Mouse (Mus musculus) R1 (cell line): Measurements from ENCODE around the gene Cdhr2.

Experiments used
- DNase-seq: peaks from one replicate; pipeline ENCODE4 v3.0.0-alpha.2; 2018; ENCODE audit warnings: low read depth, low spot score

Gene Cdhr2

DNA sequence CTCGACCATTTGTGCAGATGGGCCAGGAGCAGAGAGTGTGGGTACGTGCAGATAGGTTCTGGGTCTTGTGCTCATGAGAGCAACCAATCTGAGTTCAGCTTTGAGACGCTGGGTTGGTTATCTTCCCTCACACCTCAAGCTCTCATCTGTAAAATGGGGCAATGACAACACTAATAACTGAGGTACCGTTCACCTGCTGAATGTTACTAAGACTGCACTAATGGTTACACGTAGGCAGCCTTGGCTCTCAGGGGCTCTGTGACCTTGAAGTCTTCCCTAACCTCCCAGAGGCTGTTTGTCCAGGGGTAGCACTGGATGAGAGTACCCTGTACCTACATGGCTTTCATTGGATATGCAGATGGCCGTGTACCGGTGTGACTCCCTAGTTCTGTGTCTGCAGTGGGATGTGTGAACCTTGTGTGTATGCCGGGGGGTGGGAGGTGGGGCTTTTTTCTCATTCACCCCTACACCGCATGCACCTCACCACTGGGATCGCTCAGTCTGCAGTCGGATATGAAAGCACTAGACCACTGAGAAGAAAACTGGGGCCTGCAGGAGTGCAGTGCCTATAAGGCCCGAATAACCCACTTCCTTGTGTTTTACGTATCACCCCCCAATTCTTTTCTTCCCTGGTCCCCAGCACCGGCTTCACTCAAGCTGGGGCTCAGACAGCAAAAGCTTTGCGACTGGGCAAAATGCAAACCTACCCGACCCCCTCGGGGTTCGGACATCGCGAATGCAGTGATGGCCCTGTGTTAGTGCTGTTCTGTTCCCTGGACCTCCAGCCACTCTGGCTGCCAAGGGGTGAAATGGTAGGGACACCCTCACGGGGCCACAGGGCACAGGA is 8.3 kb upstream of the Cdhr2 start:
- DNase-seq, result no peak

DNA sequence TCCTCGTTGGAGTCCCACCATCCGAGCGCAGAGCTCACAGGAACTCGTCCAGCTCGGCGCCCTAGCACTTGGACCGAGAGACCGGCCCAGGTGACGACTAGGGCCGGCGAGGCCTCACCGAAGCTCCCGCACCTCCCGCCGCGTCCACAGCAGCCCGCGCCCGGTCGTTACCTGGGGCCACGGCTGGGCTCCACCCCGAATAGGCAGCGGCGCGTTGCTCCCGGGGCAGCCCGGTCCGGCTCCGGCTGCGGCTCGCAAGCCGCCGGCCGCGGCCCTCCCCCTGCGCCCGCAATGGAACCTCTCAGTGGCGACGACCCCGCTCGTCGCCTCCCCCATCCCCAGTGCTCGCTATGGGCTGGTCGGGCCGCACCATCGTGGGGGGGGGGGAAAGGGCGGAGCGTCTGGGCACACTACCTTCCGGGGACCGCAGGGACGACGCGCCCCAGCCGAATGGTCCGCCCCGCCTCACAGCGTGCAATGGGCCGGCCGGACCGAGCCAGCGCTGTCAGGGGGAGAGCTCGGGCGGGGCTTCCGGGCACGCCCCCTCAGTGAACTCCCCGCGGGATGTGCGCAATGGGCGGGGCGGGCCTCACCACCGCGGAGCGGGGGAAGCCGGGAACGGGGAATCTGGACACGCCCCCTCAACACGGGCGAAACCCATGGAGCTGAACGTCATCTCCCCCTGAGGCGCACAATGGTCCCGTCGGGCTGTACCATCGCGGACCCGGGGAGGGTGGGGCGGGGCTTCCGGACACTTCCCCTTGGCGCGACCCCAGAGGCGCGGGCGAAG is 7.5 kb upstream of the Cdhr2 start, which contains the start of gene Rnf44:
Gene Rnf44, minus strand, starts transcription at position 350 of the 790 bp plus-strand sequence.
- DNase-seq, result peak; percentile 99

DNA sequence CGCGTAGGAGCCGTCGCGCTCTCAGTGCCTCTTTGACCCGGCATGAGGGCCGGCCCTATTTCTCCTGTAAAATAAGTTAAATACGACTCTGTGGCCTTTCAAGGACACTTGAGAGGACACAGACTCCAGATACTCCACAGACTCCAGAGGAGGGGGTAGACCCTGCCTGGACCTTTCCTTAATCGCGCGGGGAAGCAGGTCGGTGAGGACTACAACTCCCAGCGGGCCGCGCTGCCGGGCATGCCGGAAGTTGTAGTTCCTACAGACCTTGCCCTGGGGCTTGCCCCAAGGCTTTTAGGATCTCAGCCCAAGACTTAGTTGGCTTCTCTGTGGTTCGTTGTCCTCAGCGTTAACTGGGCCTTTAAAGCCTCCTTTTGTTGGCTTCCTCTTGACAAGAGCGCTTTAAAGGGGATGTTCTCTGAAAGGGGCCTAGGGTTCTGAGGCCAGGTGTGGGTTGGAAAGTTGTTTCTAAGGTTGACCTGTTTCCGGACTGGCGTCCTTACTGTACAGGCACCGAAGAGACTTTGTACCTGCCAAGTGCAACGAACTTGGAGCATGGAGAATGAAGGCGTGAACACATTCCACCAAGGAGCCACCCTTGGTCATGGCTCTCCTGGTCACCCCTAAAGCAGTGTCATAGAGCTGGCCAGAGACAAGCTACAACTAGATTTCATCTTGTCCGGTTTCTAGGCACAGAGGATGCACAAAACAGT is 6.8 kb upstream of the Cdhr2 start:
- DNase-seq, result peak; percentile 94

DNA sequence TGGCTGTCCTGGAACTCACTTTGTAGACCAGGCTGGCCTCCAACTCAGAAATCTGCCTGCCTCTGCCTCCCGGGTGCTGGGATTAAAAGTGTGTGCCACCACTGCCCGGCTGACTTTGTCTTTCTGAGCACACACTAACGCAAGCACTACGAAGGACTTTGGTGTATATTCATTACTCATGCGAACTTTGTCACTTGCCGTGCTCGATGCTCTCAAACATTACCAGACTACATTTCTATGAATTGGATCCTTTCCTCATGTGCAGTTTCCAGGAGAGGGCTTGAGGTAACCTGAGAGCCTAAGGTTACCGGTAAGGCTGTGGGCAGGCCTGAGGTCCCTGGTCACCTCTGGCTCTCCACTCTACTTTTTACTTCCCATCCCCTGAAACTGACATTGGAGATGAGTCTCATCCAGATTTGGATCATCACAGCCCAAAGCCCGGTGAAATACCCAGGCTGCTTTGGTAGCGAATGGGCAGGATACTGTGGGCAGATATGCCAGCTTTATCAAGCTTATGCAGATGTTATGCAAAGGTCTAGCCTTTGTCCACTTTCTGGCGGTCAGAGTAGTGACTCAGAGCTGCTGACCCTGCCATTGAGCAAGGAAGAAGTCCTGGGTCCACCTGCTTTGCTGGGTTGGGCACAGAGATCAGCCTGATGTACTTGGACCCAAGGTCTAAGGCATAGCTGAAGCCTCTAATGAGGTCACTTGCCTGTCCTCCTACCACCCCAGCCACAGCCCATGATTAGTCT is 5.6 kb upstream of the Cdhr2 start:
- no peak for DNase-seq

DNA sequence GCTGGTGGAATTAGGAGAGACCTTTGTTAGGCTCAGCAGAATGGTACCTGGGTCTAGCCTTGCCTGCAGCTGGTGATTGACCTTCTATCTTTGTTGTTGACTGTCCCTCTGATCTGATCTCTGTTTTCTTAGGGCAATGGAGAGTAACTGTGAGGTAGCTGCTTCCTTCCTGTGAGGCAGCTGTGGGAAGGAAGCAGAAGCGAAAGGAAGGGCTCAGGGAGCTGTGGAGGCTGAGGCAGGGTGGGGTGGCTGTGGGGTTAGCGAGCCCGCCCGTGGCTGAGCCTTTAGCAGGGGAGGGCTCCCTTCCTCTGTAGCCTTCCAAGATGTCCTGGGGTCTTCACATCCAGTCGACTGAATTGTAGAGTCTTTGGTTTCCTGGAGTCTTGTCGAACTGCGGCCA is 1.2 kb downstream of the Cdhr2 start:
- no peak for DNase-seq

DNA sequence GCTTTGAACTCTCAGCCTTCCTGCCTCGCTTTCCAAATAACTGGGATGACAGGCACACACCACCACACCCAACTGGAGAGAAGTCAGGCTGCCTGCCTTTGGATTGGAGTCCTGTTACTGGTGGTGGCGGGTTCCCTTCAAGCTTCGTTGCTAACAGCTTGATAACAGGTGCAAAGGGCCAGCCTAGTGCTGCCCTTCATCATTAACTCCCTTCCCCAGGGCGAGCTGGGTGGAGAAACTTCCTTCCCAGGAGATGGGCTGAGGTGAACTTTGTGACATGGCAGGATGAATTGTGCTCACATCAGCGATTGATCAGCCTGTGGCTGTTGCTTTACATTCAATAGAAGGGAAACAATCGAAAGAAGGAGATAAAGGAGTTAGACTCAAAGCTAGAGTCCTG is 3.6 kb downstream of the Cdhr2 start:
- DNase-seq, result no peak

DNA sequence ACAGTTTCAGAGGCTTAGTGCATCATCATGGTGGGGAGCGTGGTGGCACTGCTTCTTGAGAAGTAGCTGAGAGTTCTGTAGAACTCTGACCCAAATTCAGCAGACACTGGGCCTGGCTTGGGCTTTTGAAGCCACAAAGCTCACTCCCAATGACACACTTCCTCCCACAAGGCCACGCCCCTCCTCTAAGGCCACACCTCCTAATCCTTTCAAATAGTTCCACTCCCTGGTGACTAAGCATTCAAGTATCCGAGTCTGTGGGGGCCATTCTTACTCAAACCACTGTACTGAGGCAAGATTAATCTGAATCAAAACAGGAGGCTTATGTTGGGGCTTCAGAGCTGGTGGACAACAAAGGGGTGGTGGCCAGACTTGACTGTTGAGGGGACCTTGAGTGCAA is 9.6 kb downstream of the Cdhr2 start:
- peak; percentile 83 for DNase-seq

DNA sequence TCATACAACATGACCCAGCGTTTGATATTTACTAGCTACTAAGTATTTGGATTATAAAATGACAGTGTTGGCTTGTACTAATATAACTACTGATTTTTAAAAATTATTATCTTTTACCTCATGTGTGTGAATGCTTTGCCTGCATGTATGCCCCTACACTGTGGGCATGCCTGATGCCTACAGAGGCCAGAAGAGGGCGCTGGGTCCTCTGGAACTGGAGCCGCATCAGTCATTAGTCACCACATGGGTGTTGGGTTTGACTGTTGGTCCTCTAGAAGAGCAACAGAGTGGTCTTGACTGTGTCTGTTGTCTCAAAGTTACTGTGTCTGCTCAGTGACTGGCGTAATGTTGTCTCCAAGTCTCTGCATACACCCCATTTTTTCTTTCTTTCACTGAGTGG is 13.1 kb downstream of the Cdhr2 start:
- peak; percentile 55 for DNase-seq

DNA sequence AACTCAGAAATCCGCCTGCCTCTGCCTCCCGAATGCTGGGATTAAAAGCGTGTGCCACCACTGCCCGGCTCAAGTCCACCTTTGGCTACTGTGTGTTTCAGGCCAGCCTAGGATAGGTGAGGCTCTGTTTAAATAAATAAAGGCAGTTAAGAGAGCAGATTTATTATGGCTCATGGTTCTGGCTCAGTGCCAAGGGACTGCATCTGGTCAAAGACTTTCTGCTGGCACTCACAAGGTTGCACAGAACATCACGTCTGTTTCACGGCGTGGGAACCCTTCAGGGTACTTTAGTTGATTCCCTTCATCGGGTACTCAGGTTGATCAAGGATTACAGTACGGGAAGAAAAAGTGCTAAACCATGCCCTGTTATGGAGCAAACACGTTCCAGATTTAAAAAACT is 13.7 kb downstream of the Cdhr2 start:
- no peak for DNase-seq

DNA sequence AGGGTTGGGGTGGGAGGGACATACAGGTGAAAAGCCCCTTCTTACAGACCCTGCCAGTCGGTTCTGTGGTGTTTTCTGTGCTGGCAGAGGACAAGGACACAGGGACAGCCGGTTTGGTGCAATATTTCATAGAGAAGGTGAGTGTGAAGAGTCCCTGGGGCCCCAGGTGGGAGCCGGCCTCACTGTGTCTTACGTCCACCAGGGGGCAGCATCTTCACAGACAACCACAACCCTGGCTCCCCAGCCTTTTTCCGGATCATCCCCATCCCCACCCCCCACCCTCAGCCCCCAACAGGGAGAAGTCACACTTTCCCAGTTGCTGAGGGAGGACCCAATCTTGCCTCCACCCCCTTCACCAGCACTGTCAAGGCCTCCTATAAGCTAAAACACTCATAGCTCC is 15.7 kb downstream of the Cdhr2 start:
- DNase-seq, result peak; percentile 81

DNA sequence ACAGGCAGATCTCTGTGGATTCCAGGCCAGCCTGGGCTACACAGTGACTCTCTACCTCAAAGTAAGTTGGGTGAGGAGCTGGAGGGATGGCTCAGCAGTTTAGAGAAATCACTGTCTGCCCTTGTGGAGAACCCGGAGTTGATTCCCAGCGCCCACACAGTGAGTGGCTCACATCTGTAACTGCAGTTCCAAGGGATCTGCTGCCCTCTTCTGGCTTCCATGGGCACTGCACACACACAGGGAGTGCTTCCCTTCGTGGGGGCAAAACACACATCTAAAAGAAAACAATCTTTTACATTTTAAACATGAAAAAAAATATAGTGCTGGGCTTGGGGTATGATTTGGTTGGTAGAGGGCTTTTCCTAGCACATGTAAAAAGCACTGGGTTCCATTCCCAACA is 21.9 kb downstream of the Cdhr2 start:
- DNase-seq, result peak; percentile 74

DNA sequence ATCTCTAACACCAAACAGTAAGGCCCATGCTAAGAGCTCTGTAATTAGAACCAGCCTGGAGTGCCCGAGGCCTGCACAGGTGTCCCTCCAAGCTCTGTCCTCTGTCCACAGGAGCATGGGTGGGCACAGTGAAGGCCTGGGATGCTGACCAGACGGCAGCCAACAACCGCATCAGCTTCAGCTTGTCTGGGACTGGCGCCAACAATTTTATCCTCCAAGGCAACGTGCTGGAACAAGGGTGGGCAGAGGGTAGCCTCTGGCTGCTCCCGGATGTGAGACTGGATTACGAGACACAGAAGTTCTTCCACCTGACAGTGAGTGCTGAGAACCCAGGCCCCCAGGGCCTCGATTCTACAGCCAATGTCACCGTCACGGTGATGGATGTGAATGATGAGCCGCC is 24.9 kb downstream of the Cdhr2 start:
- no peak for DNase-seq

DNA sequence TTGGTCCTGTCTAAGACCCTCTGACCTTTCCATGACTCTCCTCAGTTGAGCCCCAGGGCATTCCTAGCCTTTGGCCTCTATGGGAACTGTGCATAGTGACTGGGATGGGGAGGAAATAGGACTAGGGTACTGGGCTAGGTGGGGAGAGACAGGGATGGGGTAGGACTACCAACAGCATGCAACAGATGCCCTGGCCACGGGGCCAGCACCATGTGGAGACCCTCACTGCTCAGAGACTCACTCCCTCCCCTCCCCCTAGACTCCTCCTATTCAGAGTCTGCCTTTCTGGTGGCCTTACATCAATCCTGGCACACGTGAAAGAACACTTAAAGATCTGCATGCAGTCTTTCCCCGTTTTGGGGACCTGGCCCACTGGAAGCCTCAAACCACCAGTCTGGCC is 35.7 kb downstream of the Cdhr2 start:
- no peak for DNase-seq

DNA sequence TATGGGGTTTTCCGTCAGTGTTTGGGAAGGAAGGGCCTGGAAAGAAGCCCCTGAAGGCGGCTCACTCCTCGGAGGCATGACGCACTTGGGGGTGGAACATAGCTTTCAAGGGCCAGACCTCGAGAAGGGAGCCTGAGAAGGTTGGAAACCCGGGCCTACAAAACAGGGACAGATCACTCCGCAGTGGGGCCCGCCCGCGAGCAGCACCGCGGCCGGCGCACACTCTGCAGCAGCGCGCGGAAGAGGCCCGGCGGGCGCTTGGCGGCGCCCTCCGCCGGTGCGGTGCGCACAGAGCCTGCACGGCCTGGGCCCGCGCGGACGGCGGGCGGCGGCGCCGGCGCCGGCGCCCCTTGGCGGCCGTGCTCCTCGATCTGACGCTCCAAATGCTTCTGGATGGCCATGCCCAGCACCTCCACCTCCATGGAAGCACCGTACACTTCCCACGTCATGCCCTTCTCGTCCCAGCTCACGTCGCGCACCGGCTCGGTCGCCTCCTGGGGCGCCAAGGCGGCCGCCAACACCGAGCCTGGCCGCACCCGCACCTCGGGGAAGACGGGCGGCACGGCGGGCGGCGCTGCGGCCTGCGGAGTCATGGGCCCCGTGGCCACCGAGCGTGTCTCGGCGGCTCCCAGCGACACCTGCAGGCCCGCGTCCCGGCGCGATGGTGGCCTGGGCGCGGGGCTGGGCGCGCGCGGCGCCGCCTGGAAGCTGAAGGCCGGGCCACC is 36.4 kb downstream of the Cdhr2 start:
- peak; percentile 85 for DNase-seq

DNA sequence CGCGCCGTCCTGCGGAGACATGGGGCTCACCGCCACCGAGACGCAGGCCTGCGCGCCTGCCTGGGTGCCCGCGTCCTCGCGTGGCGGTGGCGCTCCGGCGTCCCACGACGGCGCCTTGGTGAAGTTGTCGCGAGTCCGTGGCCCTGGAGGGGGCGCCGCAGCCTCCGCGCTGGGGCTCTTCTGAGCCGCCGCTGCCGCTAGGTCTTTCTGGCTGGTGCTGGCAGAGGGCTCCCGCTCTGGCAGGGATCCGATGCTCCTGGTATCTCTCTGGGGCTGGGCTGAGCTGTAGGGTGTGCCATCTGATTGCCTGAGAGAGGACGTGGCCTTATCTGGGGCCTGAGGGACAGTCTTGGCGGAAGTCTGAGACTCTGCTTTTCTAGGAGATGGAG is 36.9 kb downstream of the Cdhr2 start:
- DNase-seq, result peak; percentile 68

DNA sequence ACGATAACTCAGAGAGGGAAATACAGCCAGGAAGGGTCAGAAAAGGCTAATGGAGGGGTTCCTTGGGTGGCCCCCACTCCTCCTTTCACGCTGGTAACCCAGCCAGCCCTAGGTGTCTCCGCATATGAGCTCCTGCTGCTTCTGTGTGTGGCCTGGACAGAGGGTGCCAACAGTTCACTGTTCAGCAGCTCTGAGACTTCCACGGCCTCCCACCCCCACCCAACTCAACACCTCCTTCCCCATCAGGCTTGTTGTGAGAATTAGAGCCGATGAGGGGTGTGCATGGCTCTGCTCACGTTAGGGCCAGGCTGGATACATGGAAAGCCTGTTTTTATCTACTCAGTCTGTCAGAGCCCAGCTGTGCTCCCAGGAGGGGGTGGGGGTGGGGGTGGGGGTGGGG is 44.8 kb downstream of the Cdhr2 start:
- DNase-seq, result no peak

DNA sequence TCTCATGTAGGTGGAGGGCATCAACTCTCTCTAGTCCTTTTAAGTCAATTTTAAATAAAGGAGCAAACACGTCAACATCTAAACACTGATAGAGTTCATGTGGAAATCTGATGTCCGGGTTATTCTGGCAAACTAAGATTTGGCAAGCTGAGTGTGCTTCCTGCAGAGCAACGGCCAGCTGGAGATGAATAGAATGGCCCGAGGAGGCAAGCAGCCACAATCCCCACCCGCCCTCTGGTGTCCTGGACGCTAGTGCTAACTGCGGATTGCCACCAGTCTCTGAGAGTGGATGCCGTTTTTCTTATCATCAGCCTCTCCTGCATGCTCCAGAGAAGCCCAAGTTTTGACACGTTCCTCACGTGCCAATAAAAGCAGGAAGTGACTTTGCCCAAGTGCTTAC is 45.6 kb downstream of the Cdhr2 start:
- DNase-seq, result no peak

DNA sequence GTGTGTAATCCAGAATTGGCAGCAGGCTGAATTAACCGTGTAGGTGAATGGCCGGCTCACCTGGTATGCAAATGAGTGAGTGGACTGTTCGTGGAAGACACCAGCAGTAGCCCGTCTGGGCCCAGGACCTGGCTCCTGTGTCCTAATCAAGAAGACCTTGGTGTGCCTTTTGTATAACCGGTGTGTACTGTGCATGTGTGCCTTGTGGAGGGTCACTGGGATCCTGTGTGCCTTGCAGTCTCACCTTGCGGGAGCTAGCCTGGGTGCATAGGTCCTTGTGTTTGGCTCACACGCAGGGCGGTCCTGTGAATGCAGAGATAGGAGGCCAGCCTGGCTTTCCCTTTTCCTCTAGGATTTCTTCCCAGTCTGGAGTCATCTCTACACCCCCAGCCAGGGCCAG is 46.9 kb downstream of the Cdhr2 start:
- DNase-seq, result no peak

DNA sequence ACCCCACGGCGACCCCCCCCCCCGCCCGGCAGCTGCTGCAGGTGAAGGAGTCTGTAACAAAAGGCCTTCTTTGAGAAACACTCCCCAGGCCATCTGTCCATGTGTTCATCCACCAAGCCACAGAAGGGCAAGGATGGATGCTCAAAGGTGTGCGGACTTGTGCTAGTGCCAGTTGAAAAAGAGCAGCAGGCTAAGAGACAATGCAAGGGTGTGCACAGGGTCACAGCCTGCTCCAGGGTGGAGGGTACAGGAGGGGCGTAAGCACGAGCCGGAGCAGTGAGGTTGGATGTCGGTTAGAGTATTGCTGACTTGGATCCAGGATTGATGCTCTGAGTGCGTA is 47.4 kb downstream of the Cdhr2 start:
- no peak for DNase-seq

DNA sequence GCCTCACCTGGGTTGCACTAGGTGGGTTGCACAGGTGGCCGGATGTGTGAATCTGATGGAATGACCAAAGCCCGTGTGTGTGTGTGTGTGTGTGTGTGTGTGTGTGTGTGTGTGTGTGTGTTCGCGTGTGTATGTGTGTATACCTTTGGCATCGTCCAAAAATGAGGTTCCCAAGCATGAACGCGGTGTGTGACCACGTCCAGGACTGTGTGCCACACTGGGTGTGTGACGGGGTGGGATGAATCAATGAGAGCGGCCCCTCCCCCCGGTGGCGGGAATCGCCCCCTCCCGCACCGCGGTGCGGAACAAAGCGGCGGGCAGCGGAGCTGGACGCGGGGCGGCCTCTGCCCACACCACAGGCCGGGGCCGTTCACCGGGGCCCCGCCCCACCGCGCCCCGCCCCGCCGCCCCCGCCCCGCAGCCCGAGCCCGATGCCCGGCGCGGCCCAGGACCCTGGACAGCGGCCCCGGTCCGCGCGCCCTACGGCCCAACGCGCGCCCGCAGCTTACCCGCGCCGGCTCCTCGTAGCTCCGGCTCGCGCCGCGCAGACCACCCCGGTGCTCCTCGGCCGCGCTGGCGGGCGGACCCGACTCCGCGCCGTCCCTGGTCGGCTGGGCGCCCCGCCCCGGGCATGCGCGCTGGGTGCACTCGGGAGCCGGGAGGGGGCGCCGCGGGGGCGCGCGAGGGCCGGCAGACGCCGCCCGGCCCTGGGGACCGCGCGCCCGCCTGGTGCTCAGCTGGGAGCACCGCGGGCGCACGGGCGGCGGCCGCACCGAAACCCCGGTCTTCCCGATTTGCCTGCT is 48.0 kb downstream of the Cdhr2 start:
- DNase-seq, result no peak
